Mouse (Mus musculus): ENCODE results near the gene Cep85l.

Cep85l gene

DNA sequence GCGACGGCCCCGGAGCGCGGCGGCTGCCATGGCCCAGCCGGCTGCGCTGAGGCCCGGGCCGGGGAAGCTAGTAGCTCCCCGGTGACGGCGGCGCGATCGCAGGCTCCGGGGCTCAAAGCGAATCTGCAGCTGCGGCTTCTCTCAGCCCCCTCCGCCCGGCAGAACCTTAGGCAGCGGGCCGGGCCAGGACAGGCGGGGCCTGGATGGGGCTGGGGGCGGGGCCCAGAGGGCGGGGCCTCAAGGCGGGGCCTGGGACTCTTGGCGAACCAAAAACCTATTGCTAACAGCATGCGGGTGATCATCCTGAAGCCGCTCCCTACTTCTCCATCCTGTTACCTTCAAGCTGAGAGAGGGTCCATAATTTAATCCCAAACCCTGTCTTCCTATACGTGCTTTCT lies at the start of gene Cep85l:
TSS of gene Cep85l (minus strand) at position 239 of the 398 bp plus-strand sequence.
- peak; percentile 84 for ATAC-seq (ENCODE audit: low TSS enrichment)

DNA sequence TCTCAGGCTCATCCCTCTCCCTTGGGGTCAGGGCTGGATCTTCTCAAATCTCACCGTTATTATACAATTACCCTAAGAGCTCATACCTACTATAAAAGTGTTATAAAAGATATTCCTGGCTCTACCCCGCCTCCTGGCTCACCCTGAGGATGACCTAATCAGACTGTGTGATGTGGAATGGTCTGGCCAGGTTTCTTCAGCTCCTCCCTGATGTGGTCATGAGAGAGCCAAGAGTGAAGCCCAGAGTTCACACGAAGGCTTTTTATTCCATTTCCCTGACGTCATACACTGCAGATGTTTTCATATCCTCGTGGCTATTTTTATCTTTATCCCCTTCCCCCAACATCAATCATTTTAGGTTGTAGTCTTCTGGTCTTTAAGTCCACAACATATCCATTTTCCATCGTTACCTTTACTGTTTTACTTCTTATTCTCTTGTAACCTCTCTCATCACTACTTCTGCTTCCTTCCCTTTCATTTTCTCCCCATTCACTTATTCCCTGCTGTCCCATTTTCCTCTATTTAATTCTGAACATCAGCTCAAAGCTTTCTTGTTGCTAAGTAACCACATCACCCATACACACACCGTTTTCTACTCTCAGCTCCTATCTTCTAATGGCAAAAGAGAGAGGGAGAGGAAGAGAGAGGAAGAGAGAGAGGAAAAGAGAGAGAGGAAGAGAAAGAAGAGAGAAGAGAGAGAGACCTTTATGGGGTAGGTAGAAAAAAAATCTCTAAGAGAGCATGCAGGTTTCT lies 49.1 kb upstream of the Cep85l start:
- ATAC-seq (ENCODE audit: low TSS enrichment), result peak; percentile 72

DNA sequence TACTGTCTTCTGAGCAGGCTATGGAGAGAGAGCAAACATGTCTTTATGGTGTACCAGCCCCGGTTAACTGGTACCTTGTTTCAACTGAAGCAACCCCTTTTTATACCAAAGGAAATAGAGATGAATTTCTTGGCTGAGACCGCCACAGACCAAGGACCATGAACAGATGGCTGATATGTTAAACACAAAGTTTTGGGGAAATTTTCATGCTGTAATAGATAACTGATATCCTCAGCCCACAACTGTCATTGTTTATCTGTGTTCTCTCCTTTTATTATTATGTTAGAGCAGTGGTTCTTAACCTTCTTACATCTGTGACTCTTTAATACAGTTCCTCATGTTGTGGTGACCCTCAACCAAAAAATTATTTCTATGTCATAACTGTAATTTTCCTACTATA lies 46.8 kb upstream of the Cep85l start:
- ATAC-seq (ENCODE audit: low TSS enrichment), result no peak

DNA sequence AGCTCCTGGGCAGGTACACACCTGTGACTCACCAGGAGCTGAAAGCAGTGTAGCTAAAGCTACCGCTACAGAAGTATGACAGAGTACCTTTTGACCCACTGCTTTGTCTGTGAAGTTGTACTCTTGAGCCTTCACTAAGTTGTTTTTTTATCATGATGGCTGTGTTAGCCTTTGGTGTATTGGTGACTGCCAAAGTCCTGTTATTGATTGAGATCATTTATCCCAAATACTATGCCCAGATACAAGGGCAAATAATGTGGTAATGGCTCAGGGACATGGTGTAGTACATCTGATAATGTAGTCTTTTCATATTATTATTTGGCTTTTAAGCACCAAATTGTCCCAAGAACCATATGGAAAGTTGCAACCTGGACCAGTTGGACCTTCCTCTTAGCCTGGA lies 43.3 kb upstream of the Cep85l start:
- no peak for ATAC-seq (ENCODE audit: low TSS enrichment)

DNA sequence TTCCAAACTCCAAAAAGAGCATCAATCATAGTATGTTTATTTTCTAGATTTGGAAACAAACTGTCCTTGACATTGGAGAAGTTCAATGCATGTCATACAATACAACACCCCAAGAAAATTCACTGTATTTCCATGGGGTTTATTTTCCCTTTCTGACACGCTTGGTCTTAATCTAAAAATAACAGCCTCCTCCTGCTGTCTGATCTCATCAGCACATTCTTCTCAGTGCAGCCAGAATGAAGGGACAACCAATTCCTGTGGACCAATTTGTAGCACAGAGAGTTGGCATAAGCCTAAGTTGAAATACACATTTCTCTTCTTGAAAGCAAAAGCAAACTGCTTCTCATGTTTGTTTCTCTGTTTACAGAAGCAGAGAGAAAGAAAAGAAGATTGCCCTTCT lies 42.5 kb upstream of the Cep85l start:
- peak; percentile 77 for ATAC-seq (ENCODE audit: low TSS enrichment)

DNA sequence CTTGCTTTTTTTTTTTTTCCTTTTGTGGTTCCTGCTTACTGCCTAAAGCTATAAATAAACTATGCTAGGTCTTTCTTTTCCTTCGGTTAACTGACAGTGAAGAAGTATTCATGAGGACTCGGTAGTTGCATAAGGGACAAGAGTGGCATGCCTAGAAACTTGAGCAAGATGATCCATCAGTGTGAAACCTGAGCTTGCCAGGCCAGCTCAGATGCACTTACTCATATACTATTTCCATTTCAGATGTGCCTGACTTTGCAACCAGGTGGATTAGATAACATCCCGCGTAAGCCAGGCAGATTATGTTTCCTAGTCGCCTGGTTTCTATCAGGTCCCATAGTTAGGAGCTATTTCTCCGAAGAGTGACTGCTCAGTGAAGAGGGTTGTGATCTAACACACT lies 41.9 kb upstream of the Cep85l start:
- peak; percentile 77 for ATAC-seq (ENCODE audit: low TSS enrichment)

DNA sequence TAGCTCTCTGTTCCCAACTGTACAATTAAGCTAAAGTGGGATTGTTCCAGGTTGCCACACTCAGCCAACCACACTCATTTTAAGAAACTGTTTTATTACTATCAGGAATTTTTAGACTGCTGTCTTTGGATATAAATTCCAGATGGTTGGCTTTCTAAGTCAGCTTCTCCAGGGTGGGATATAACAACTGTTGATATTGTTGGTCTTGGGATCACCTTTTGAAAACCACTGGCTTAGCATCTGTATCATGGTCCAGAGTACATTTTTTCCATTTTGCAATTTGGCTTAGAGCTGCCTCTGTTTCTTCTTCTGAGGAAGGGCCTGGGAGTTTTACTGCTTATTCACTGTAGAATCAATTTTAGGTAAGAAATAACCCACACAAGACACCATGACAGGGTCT lies 40.3 kb upstream of the Cep85l start:
- ATAC-seq (ENCODE audit: low TSS enrichment), result no peak

DNA sequence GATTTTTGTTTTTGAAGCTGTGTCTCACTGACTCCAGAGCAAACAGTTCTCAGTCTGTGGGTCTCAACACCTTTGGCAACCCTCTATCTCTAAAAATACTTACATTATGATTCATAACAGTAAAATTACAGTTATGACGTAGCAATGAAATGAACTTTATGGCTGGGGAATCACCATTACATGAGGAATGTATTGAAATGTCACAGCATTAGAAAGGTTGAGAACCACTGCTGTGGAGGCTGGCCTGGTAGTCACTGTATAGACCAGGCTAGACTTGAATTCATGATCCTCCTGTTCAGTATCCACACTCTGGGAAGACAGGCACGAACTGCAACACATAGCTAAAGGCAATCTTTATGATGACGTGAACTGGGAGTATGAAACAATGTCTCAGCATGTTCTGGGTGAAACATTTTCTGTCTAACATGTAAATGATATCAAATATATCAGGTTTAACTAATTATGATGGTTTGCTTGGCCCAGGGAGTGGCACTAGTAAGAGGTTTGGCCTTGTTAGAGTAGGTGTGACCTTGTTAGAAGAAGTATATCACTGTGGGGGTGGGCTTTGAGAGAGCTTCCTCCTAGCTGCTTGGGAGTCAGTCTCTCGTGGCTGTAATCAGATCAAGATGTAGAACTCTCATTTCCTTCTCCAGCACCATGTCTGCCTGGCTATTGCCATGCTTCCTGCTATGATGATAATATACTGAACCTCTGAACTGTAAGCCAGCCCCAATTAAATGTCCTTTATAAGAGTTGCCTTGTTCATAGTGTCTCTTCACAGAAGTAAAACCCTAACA lies 39.6 kb upstream of the Cep85l start:
- ATAC-seq (ENCODE audit: low TSS enrichment), result no peak

DNA sequence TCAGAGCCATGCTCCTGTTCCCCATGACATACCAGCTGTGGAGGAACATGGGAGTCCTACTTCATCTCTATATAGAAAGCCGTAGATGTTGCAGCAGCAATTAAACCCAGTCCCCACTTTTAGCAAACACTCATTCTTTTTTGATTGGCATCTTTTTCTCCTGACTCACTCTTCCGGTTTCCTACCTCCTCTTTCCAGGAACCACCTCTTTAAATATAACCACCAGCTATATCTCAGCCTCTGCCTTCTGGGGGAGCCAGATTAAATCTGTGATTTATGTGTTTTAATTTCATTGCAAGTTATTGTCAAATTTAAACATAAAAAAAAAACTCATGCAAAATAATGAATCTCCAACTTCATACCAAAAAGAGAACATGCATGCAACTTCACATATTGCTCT lies 37.3 kb upstream of the Cep85l start:
- 0 out of 2 replicates have a peak, but pooled peaks have one; percentile 22 for ATAC-seq (ENCODE audit: low TSS enrichment)

DNA sequence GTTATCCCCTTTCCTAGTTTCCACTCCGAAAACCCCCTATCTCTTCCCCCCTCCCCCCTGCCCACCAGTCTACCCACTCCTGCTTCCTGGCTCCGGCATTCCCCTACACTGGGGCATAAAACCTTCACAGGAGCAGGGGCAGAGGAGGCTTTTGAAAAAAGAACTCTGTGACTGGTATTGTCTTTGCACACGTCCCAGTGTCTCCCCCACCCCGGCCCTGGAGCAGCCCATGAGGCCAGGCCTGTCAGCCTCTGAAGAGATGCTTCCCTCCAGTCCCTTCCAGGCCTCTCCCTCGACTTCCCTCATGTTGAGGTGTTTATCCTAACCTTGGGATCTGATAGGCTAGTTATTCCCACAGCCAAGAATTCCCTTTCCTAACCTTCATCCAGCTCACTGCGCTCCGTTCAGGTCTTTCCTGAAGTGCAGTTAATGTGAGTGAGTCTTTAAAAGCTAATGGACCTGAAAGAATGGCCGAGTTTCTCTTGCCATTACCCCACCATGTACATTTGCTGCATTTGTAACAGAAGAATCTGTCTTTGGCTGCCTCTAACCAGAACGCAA lies 36.5 kb upstream of the Cep85l start:
- ATAC-seq (ENCODE audit: low TSS enrichment), result no peak

DNA sequence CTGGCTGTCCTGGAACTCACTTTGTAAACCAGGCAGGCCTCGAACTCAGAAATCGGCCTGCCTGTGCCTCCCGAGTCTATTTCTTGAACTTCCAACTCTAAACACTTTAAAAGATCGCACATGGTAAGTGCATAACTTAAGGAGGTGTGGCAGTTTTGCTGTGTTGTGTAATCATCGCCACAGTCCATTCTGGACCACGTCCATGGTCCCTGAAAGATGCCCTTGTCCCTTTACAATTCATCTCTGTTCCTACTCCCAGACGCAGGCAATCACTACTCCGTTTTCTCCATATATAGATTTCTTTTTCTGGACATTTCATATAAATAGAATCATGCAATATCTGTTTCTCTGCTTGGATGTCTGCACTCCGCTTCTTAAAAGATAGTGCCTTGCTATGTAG lies 35.5 kb upstream of the Cep85l start:
- ATAC-seq (ENCODE audit: low TSS enrichment), result peak; percentile 32

DNA sequence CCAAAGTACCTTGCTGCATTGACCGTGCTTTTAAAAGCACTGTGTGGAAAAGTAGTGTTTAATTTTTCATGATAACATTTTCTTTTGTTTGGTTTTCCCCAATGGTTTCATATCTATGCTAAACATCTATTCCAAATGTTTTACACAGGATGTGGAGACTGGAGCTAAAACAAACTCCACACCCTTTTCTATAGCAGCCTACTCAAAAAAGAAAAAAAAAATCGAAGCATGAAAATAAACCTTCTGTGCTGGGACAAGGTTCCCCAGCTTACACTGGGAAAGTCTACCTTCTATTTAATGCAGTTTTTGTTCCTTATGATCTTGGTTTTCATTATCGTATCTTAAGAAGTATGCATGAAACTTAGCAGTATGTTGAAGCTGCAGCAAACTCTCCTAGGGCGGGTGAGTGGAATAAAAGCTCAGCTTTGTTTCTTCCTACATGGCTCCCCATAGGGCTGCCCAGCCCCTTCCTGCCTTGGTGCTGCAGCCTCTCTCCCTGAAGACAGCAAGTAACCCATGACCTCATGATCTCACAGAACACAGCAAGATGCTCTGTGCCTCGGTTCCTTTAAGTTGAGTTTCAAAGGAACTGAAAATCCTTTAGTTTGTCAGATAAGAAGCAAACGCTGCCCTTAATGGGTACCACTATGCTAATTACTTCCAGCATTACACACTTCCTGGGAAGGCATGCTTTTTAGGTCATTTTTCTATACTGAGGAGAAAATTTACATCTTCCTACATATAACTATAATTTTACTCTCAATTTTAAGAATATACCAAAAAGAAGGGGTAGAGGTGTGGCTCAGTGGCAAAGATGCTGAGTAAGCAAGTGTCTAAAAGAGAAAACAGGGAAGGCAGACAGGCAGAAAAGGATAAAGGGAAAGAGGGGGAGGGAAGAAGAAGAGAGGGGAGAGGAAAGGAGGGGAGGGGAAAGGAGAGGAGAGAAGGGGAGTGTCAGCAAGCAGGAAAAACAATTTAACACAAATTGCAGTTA lies 34.6 kb upstream of the Cep85l start:
- peak; percentile 72 for ATAC-seq (ENCODE audit: low TSS enrichment)

DNA sequence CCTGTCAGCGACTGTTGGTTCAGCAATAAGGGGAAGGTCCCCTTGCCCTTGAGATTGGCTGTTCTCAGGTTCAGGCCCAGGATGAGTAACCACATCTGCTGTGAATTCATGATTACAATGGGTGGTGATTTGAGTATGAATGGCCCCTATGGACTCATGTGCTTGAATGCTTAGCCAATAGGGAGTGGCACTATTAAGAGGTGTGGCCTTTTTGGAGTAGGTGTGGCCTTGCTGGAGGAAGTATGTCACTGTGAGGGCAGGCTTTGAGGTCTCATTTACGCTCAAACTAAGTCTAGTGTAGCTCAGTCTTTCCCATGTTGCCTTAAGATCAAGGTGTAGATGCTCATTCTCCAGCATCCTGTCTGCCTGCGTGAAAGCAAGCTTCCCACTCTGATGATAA lies 33.2 kb upstream of the Cep85l start:
- ATAC-seq (ENCODE audit: low TSS enrichment), result no peak

DNA sequence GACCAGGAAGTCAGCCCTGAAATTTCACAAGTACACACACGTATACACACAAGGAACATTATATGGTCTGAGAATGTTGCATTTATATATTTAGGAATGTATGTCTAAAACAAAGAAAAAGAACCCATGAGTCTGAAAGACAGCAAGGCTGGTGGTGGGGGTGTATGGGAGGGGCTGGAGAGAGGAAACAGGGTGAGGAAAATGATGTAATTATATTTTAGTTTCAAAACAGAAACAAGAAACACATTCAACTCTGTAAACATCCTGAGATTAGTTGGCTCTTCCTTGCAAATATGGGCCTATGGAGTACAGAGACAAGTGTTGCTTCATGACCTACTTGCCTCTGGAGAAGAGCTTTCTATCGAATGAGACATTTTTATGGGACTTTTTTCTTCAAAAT lies 32.4 kb upstream of the Cep85l start:
- no peak for ATAC-seq (ENCODE audit: low TSS enrichment)

DNA sequence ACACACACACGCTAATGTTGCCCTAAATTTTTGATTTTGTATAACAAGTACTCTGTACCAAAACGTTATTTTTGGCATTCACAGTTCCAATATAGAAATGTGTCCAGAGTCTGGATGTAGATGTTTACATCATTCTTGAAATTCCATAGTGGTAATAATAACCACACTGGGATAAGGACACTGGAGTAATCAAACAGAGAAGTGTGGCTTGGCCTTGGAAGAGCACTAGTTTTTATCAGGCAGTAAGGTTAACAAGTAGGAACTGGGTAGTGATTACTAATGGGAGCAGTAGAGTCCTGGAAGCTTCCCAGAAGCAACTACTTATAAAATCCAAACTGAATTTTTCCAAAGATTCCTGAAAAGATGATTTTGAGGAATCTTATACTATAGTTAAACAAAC lies 31.1 kb upstream of the Cep85l start:
- no peak for ATAC-seq (ENCODE audit: low TSS enrichment)

DNA sequence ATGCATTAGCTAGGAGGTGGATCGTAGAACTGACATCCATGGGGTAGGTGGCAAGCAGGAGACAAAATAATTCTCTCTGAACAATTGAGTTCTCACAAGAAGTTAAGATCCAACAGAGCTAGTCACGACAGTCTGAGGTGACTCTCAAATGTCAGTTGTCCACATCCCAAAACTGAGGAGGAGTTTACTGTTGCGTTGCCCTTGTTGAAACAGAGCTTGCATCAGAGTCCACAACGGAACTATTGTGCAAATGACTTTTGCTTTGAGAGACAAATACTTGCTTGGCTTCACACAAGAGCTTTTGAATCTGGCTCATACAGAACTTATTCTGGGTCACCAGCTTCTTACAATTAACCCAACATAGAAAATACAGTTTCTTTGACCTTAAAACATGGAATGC lies 27.7 kb upstream of the Cep85l start:
- ATAC-seq (ENCODE audit: low TSS enrichment), result peak; percentile 23; the same call in 1 of the 2 replicates

DNA sequence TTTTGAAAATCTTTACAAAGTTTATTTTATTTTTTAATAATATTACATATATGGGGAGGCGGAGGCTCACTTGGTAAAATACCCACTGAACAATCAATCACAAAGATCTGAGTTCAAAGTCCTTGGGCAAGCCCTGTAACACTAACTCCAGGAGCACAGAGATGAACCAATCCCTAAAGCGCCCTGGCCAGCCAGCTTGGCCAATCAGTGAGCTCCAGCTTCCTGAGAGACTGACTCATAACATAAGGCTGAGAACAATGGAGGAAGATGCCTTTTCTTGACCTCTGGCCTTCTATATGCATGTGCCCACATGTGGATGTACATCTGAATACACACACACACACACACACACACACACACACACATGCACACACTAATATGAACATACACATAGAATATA lies 27.1 kb upstream of the Cep85l start:
- ATAC-seq (ENCODE audit: low TSS enrichment), result no peak

DNA sequence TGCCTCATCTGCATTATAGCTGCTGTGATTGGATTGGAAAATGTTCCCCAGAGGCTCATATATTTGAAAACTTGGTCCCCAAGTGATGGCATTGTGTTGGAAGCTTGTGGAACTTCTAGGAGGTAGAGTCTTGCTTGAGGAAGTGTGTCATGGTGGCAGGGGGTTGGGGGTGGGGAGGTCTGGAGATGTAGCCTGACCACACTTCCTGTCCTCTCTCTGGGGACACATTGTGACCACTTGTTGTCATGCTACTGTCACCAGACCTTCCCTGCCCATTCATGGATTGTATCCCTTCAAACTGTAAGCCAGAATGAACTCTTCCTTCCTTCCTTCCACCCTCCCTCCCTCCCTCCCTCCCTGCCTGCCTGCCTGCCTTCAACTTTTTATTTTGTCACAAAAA lies 22.5 kb upstream of the Cep85l start:
- ATAC-seq (ENCODE audit: low TSS enrichment), result no peak

DNA sequence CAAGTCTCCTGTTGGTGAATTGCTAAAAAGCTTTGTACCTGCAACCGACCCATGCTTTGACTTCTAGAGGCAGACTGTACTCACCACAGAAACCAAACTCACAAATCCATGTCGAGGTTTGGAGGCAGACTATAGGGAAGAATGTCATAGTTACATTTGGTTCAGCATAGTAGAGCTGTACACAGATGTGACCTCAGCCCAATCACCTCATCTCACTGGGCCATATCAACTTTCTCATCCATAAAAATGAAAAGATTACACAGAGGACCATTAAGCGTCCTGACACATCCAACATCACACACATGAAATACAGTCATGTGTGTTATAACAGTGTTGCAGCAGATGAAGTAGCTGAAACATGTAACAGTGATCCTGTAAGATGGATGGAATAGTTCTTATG lies 19.3 kb upstream of the Cep85l start:
- ATAC-seq (ENCODE audit: low TSS enrichment), result no peak

DNA sequence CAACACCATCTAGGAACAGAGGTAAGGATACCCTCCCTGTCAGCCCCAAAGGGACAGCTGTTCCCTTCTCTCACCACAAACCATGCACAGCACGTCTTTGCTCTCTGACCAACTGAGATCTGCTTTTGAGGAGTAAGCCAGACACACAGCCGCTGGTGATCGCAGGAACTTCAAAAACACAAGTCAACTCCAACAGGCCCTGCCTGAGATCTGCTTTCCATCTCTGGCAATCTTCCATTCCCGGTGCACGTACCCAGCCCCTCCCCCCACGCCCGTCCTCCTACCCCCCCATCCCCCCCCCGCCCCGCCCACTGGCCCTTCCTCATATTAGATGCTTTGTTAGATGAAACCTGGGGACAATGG lies 18.8 kb upstream of the Cep85l start:
- peak; percentile 47 for ATAC-seq (ENCODE audit: low TSS enrichment)

DNA sequence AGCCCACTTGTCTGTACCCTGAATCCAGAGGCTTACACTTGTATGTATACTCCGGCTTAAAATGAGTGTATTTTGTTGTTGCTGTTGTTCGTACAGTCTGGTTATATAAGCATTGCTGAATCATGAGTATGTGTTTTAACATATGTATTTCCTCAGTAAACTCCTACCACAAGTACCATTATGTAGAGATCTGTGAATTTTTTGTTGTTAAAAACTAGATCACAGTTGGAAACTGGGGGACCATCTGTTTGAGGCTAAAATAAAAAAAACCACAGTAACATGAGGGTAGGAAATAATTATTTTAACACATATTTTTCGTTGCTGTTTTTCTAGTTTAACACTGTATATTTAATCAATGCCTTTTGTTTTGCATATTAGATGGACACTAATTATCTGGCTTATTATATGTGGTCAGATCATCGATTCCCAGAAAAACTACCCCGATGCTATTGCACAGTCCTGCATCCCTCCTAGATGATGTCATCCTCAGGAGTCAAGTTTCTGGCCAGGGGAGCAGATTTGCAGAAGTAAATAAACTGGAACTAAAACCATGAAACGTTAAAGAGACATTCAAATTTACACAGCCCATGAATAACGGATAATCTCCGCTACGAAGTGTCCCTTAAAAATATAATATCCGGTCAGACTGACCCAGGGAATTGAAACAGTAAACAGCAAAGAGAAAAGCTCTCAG lies 18.2 kb upstream of the Cep85l start:
- ATAC-seq (ENCODE audit: low TSS enrichment), result peak; percentile 76

Data from frontal cortex, adult (tissue).